Mouse (Mus musculus): ENCODE data around the gene Nid1. TPM values are rescaled to one million over a fixed set of nuclear protein-coding genes. Genes with fewer than 3 reads are reported as not detected.
A peak's percentile ranks its signal among the peaks of the same experiment; 100 is the strongest.
"Not testable (repeated sequence)": the region's sequence is repeated elsewhere in the genome, so short reads cannot be mapped to it uniquely, and the experiment has no call there.

Nid1 gene
- polyA plus RNA-seq (2016; fragmentation: Nextera tagmentation; extraction: Ambion mirVana), result 46.8 and 58.6 TPM in 2 replicates

GRCm38 (mm10) chr13:13437460-13438015 lies at the start of gene Nid1:
Nid1 (plus strand) TSS chr13:13437551.
- not testable (repeated sequence) for H3K27ac ChIP-seq; DNase-seq (ENCODE audit: low spot score); H3K36me3 ChIP-seq; H3K9me3 ChIP-seq (replicated peaks); H3K27me3 ChIP-seq (ENCODE audit: low read depth, poor library complexity, severe bottlenecking); H3K4me1 ChIP-seq
- H3K4me3 ChIP-seq, result peak within 1 kb of the TSS; percentile 33
- WGBS, result 0% methylated on average over 28 of the region's 39 CpGs

DNA sequence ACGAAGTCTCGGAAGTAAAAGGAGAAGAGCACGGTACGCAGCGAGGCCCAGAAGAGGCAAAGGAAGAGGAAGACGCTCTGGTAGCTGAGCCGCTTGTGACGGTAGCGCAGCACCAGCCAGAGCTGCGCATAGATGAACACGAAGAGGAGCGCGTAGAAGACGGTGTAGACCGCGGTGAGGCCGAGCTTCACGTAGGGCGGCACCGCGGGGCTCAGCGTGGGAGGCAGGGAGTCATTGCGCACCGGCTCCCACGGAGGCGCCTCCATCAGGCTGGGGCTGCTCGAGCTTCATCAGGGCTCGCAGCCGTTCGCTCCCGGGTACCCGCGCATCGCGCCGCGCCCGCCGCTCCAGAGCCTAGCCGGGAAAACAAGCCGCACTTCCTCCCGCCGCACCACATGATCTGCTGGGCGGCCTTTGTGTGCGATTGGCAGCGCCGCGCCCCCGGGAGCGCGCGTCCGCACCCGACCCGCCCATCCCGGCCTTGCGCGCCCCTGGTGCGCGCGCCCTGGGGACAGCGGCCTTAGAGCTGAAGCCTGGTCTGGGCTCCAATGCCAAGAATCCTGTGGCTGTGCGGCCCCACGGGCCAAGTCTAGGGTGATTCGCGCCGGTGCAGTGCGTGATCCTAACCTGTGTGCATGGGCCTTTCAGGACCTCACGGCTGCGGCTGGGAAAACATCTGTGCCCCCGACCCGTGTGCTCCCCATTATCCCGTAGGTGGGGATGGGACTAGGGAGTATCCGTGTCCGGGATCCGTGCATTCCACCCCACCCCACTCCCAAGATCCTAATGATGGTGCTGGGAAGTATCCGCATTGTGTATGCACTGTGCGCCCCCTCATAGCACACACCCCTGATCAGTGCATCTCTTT lies 43.9 kb upstream of the Nid1 start, which contains the start of gene Gpr137b:
Gpr137b (minus strand) TSS at position 787 of the 868 bp plus-strand sequence.
- H3K4me1 ChIP-seq; H3K36me3 ChIP-seq; H3K9me3 ChIP-seq (replicated peaks); H3K27me3 ChIP-seq (ENCODE audit: low read depth, poor library complexity, severe bottlenecking): not testable (repeated sequence)
- Histone ChIP-seq H3K27ac (peak within 1 kb of the TSS; percentile 46; the same call in 1 of the 2 replicates), H3K4me3 (peak within 1 kb of the TSS; percentile 47)
- peak; percentile 60 for DNase-seq (ENCODE audit: low spot score)
- WGBS, result under 1% methylated on average over 46 of the region's 78 CpGs

GRCm38 (mm10) chr13:13394096-13394395 lies 43.3 kb upstream of the Nid1 start:
- WGBS, result under 1% methylated on average over 15 of the region's 15 CpGs
- H3K4me1 ChIP-seq; H3K9me3 ChIP-seq (replicated peaks); H3K27ac ChIP-seq; H3K36me3 ChIP-seq; H3K27me3 ChIP-seq (ENCODE audit: low read depth, poor library complexity, severe bottlenecking): not testable (repeated sequence)
- H3K4me3 ChIP-seq, result peak overlapping the region; percentile 47
- DNase-seq (ENCODE audit: low spot score), result peak; percentile 67

- H3K27ac ChIP-seq; H3K9me3 ChIP-seq (replicated peaks); H3K27me3 ChIP-seq (ENCODE audit: low read depth, poor library complexity, severe bottlenecking); H3K36me3 ChIP-seq; DNase-seq (ENCODE audit: low spot score); H3K4me3 ChIP-seq; H3K4me1 ChIP-seq: not testable (repeated sequence)
- 86% methylated on average over 3 of the region's 3 CpGs for WGBS
These were observed 36.5 kb upstream of the Nid1 start for GRCm38 (mm10) chr13:13400851-13401250.

DNA sequence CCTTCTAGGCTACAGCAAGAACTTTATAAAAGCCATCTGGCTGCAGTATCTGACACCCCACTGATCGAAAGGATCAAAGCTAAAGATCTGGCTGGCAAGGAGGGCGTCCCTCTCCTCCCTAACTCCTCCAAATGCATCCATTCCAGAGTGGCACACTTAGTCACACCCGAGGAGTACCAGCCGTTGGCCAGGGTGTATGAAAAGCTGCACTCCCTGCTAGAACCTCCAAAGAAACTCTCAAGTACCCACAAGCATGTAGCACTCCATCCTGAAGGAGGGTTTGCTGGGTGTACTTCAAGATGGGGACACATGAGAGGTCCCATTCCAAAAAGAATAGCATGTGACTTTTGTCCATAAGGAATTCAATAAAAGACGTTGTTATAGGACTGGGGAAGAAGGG lies 34.5 kb upstream of the Nid1 start:
- not testable (repeated sequence) for DNase-seq (ENCODE audit: low spot score); H3K9me3 ChIP-seq (replicated peaks)

DNA sequence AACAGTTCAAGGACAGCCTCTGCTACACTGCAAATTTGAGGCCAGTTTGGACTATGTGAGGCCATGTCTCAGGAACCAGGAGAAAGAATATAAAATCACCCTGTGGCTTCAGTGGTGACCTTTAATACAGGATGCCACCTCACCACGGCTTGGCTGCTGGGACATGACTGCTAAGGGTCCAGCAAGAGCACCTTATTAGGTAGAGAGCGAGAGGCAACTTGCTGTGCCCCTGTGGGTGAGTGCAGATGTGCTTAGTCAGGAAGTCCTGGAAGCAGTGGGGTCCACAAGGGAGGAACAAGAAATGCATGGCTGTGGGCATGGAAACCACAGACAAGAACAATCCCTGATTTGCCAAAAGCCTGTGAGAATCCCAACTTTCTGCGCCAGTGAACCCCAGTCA lies 34.0 kb upstream of the Nid1 start:
- not testable (repeated sequence) for H3K4me1 ChIP-seq; H3K4me3 ChIP-seq; H3K9me3 ChIP-seq (replicated peaks); H3K27me3 ChIP-seq (ENCODE audit: low read depth, poor library complexity, severe bottlenecking); H3K36me3 ChIP-seq; H3K27ac ChIP-seq; DNase-seq (ENCODE audit: low spot score)
- WGBS, result 93% methylated on average over 3 of the region's 3 CpGs

More for the DNA sequence above, 34.5 kb upstream of the Nid1 start:
- not testable (repeated sequence) for H3K27ac ChIP-seq; H3K4me3 ChIP-seq; H3K36me3 ChIP-seq; H3K27me3 ChIP-seq (ENCODE audit: low read depth, poor library complexity, severe bottlenecking); H3K4me1 ChIP-seq
- 64% methylated on average over 5 of the region's 5 CpGs for WGBS

GRCm38 (mm10) chr13:13403839-13404238 lies 33.5 kb upstream of the Nid1 start:
- not testable (repeated sequence) for DNase-seq (ENCODE audit: low spot score); H3K4me3 ChIP-seq; H3K27me3 ChIP-seq (ENCODE audit: low read depth, poor library complexity, severe bottlenecking); H3K9me3 ChIP-seq (replicated peaks); H3K27ac ChIP-seq; H3K36me3 ChIP-seq; H3K4me1 ChIP-seq
- 69% methylated on average over 6 of the region's 6 CpGs for WGBS

- H3K27me3 ChIP-seq (ENCODE audit: low read depth, poor library complexity, severe bottlenecking); H3K36me3 ChIP-seq; H3K4me1 ChIP-seq; H3K27ac ChIP-seq; DNase-seq (ENCODE audit: low spot score); H3K4me3 ChIP-seq; H3K9me3 ChIP-seq (replicated peaks): not testable (repeated sequence)
- WGBS, result 75% methylated on average over 6 of the region's 6 CpGs
These were observed 32.7 kb upstream of the Nid1 start for GRCm38 (mm10) chr13:13404517-13405155.

DNA sequence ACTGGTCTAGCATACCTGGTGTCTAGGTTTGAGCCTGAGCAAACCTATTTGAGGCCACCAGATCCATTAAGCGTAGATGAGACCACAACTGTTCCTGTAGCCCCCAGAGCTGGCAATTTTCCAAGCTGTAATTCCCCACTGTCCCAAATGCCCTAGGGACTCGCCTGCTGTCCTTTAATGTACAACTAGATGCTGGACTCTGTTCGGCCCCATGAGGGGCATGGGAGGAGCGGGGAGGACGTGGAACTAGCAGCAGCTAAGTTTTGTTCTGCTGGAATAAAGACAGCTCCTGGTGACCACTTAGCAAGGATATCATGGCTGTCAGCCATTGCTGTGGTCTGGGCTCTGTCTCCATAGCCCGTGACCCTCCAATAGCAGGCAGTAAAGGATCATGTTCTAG lies 31.8 kb upstream of the Nid1 start:
- H3K4me3 ChIP-seq; DNase-seq (ENCODE audit: low spot score); H3K27ac ChIP-seq; H3K36me3 ChIP-seq; H3K4me1 ChIP-seq; H3K9me3 ChIP-seq (replicated peaks); H3K27me3 ChIP-seq (ENCODE audit: low read depth, poor library complexity, severe bottlenecking): not testable (repeated sequence)
- WGBS, result no CpG with 5 or more reads among the region's 6 CpGs

DNA sequence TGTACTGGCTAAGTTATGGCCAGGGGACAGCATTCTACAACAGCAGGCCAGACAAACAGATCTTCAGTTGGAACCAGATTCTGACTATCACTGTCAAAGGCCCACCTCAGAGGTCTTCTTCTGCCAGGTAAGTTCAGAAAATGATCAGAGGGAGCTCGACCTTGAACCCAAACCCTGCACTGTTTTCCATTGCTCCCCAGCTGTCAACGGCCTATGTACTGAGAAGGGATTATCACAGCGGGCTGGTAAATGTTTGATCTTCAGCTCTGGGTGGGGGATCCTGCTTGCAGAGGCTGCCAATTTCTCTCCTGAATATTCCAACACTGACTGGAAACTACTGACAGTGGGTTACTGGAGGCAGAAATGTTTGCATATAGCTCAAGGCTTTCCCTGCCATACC lies 23.1 kb upstream of the Nid1 start:
- Histone ChIP-seq H3K36me3 (no peaks in the 10 kb centered on the region), H3K27ac (no peak overlapping the region), H3K9me3 (replicated peaks) (no peaks in the 10 kb centered on the region), H3K27me3 (ENCODE audit: low read depth, poor library complexity, severe bottlenecking) (no peaks in the 10 kb centered on the region), H3K4me1 (no peaks in the 10 kb centered on the region), H3K4me3 (no peak overlapping the region)
- WGBS, result 78% methylated on average over 3 of the region's 3 CpGs
- no peak for DNase-seq (ENCODE audit: low spot score)

DNA sequence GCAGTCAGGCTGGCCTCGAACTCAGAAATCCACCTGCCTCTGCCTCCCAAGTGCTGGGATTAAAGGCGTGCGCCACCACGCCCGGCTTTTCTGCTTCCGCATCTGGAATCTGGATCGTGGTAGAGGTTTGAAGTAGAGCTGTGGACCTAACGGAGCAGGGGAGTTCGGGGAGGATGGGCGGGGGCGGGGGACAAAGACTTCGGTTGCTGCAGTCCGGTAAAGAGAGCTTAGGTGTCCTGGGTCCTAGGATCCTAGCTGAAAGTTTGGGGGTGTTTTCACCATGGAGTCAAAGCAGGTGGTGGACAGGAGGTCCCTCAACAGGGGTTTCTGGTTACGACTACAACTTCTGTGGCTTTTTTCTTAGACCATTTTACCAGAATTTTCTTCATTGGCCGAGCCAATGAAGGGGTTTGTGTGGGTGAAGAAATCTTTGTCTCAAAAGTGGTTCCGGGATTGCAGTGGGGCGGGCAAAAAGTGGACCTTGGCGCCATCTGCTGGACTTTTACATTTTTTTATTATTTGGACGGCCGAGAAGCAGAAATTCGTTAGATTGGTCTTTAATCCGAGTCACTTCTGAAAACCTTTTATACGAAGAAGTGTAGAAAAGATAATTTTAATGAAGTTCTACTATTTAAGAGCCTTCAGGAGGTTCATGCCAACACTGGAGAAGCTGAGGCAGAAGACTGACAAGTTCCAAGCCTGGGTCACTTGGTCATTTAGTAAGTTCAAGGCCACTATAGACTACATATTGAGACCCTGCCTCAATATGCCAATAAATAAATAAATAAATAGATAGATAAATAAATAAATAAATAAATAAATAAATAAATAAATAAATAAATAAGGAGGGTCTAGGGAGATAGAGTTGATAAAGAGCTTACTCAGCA lies 22.0 kb upstream of the Nid1 start:
- H3K9me3 ChIP-seq (replicated peaks); H3K27me3 ChIP-seq (ENCODE audit: low read depth, poor library complexity, severe bottlenecking); H3K36me3 ChIP-seq; H3K27ac ChIP-seq; H3K4me1 ChIP-seq; H3K4me3 ChIP-seq: not testable (repeated sequence)
- WGBS, result 44% methylated on average over 23 of the region's 23 CpGs
- DNase-seq (ENCODE audit: low spot score), result peak; percentile 53

DNA sequence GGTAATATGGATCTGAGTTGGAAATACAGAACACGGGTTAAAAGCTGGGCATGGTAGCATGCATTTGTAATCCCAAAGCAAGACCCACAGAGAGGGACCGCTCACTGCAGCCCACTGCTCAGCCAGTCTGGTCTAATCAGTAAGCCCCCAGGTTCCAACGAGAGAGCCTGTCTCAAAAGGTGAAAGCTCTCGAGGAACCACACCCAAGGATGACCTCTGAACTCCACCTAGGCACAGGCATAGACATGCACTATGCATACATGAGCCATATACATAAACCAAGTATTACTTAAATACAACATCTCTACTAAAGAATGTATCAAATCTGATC lies 21.4 kb upstream of the Nid1 start:
- not testable (repeated sequence) for H3K36me3 ChIP-seq; H3K27ac ChIP-seq; DNase-seq (ENCODE audit: low spot score); H3K9me3 ChIP-seq (replicated peaks); H3K4me3 ChIP-seq; H3K27me3 ChIP-seq (ENCODE audit: low read depth, poor library complexity, severe bottlenecking); H3K4me1 ChIP-seq
- 82% methylated on average over 4 of the region's 4 CpGs for WGBS

GRCm38 (mm10) chr13:13418859-13419258 lies 18.5 kb upstream of the Nid1 start:
- 96% methylated on average over 7 of the region's 12 CpGs for WGBS
- DNase-seq (ENCODE audit: low spot score); H3K4me1 ChIP-seq; H3K4me3 ChIP-seq; H3K36me3 ChIP-seq; H3K27me3 ChIP-seq (ENCODE audit: low read depth, poor library complexity, severe bottlenecking); H3K27ac ChIP-seq; H3K9me3 ChIP-seq (replicated peaks): not testable (repeated sequence)

Measured in limb, embryonic 10.5 days (tissue).